Mouse (Mus musculus) kidney, adult 2 months (tissue): ENCODE results near the gene Gm29797. TPM values are rescaled to one million over a fixed set of nuclear protein-coding genes. Genes with fewer than 3 reads are reported as not detected.

ENCODE experiments used
- DNase-seq: peaks from one replicate; pipeline ENCODE4 v3.0.0; 2021
- H3K27ac ChIP-seq: fragments of 200-500 bp; 2 replicates; pipeline ENCODE4 v1.5.1; 2012; ENCODE audit warnings: low read depth, low read length, control low read depth, inconsistent platforms; ENCODE audit not compliant: insufficient read depth
- H3K27me3 ChIP-seq: fragments of 200-500 bp; replicated peaks from 2 replicates; pipeline ENCODE4 v1.6.1; 2012; ENCODE audit warnings: mild to moderate bottlenecking, moderate library complexity, low read length, inconsistent platforms; ENCODE audit not compliant: control insufficient read depth, insufficient read depth
- H3K36me3 ChIP-seq: fragments of 200-500 bp; 2 replicates; pipeline ENCODE4 v1.6.1; 2012; ENCODE audit warnings: mild to moderate bottlenecking, moderate library complexity, low read length, inconsistent platforms; ENCODE audit not compliant: control insufficient read depth, insufficient read depth
- H3K4me1 ChIP-seq: fragments of 200-500 bp; 2 replicates; pipeline ENCODE4 v1.6.1; 2011; ENCODE audit warnings: low read length; ENCODE audit not compliant: control insufficient read depth, insufficient read depth
- H3K4me3 ChIP-seq: fragments of 200-500 bp; 2 replicates; pipeline ENCODE4 v1.5.1; 2011; ENCODE audit warnings: mild to moderate bottlenecking, low read depth, low read length, control low read depth; ENCODE audit not compliant: insufficient read depth
- CTCF ChIP-seq: fragments of 200-500 bp; conservative IDR thresholded peaks from 2 replicates; pipeline ENCODE4 v1.5.1; 2011; ENCODE audit warnings: low read depth, mild to moderate bottlenecking, control low read depth, low read length, moderate library complexity, mixed read lengths; ENCODE audit not compliant: insufficient read depth, insufficient read length
- POLR2A ChIP-seq: fragments of 200-500 bp; IDR thresholded peaks from one replicate; pipeline ENCODE4 v1.6.1; 2011; ENCODE audit warnings: low read depth, low read length, control low read depth
- WGBS: fragments of 180-500 bp; shearing (Covaris S2); methylation state at CpG from one replicate; pipeline ENCODE4 v1.1.7; 2018; 5-methylcytosine and 5-hydroxymethylcytosine counted together
- polyA plus RNA-seq: library from polyadenylated mRNA; depleted of rRNA; stranded (reverse); fragments of >200 nt; gene quantifications from 2 replicates; pipeline ENCODE4 v1.2.3, GENCODE M21; 2012

Gene Gm29797
- polyA plus RNA-seq, 1 experiment = 0.11 TPM

- WGBS = 7% methylated on average over 9 of the region's 9 CpGs
- H3K4me3 ChIP-seq = no peak overlapping the region
- DNase-seq = peak; percentile 94
- peaks cover 4% of the 10 kb centered on the region; the same call in 1 of the 2 replicates for H3K4me1 ChIP-seq
- TF ChIP-seq POLR2A (no peak), CTCF (peak; percentile 87)
- no peaks in the 10 kb centered on the region for H3K27me3 ChIP-seq
- peak overlapping the region; percentile 33; the same call in 1 of the 2 replicates for H3K27ac ChIP-seq
- H3K36me3 ChIP-seq = peaks cover 2% of the 10 kb centered on the region; the same call in 1 of the 2 replicates
These were observed 2.8 kb downstream of the Gm29797 start for GRCm38 (mm10) chr2:181659609-181660055.

DNA sequence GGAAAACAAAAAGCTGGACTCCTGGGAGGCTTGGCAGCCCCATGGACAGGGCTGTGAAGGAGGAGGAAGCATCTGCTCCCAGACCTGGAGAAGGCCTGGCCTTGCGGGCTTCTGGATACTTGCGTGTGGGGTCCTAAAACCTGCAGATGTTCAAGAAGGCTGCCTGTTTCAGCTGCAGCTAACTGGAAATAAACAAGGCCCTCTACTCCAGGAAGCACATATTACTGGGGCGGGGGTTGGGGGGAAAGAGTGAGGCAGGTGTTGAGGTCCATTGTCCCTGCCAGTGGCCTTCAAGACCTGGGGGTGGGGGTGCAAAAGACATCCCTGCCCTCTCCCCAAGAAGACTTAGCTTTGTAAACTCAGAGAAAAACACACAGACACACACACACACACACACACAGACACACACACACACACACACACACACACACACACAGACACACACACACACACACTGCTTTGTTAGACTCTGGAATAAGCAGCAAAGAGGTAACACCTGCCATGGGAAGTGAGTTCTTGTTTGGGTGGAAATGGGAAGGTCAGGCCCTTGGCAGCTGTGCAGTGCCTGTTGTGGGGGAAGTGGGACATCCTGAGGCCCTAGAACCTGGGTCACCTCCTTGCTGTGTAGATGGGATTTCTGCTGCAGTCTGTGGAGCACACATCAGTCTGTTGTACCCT, 5.9 kb downstream of the Gm29797 start:
- Histone ChIP-seq H3K27me3 (no peaks in the 10 kb centered on the region), H3K4me3 (no peak overlapping the region), H3K27ac (peak overlapping the region; percentile 84), H3K36me3 (no peaks in the 10 kb centered on the region), H3K4me1 (peaks cover 4% of the 10 kb centered on the region; the same call in 1 of the 2 replicates)
- DNase-seq = peak; percentile 79
- TF ChIP-seq POLR2A = no peak
- 69% methylated on average over 3 of the region's 3 CpGs for WGBS

DNA sequence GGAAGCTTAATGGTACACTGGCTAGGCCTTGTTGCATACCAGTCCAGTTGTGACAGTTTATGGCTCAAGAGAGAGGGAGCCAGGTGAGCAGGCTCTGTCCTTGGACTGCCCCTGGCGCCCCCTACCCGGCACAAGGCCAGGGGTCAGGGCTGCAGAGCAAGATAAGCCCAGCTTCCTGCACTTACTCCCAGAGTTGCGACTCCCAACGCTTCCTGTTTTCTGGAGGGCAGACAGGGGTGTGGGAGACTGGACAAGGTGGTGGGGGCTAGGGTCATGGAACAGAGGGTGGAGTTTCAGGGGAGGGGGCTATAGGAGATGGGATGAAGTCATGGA, 6.4 kb downstream of the Gm29797 start:
- H3K4me3 ChIP-seq = no peak overlapping the region
- no peak for TF ChIP-seq POLR2A
- no peaks in the 10 kb centered on the region for H3K36me3 ChIP-seq
- no peaks in the 10 kb centered on the region for H3K27me3 ChIP-seq
- H3K27ac ChIP-seq = peak overlapping the region; percentile 84
- 36% methylated on average over 4 of the region's 4 CpGs for WGBS
- peak; percentile 88 for DNase-seq
- peaks cover 4% of the 10 kb centered on the region; the same call in 1 of the 2 replicates for H3K4me1 ChIP-seq

DNA sequence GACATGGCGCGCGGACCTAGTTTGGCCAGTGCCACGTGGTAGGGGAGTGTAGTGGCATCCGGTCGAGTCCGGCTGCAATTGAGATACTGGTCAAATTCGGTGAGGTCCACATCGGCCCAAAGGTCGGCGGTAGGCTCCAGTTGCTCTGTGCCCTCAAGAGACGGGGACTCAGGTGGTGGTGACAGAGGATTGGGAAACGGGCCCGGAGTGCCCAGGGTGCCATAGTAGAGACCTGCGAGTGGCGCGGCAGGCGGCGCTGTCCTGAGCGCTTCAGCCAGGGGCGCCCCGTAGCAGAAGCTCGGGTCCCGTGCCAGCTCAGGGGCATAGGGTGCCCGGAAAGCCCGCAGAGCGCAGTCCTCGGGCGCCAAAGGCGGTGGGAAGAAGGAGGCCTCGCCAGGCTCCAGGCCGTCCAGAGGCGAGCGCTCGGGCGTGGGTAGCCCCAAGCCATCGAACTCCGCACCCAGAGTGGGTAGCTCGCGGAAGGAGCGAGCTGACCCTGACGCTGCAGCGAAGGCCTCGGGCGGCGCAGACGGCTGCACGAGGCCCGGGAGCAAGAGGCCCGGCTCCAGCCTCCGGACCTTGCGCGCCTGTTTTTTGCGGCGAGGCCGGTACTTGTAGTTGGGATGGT, 13.6 kb downstream of the Gm29797 start:
- TF ChIP-seq CTCF = 0 out of 2 replicates have a peak, but pooled peaks have one; percentile 1
- no peak for TF ChIP-seq POLR2A
- Histone ChIP-seq H3K27me3 (no peaks in the 10 kb centered on the region; the same call in 1 of the 2 replicates), H3K4me1 (no peaks in the 10 kb centered on the region), H3K36me3 (no peaks in the 10 kb centered on the region), H3K27ac (peak overlapping the region; percentile 66; the same call in 1 of the 2 replicates), H3K4me3 (peak overlapping the region; percentile 30)
- WGBS = 5% methylated on average over 56 of the region's 56 CpGs
- DNase-seq = peak; percentile 43

- Histone ChIP-seq H3K4me1 (no peaks in the 10 kb centered on the region), H3K36me3 (no peaks in the 10 kb centered on the region), H3K27me3 (no peaks in the 10 kb centered on the region; the same call in 1 of the 2 replicates), H3K27ac (peak overlapping the region; percentile 66), H3K4me3 (peak overlapping the region; percentile 30)
- WGBS = under 1% methylated on average over 41 of the region's 41 CpGs
- DNase-seq = no peak
- TF ChIP-seq CTCF = no peak
- no peak for TF ChIP-seq POLR2A
These were observed 14.1 kb downstream of the Gm29797 start for GRCm38 (mm10) chr2:181670913-181671311.

- Histone ChIP-seq H3K4me1 (no peaks in the 10 kb centered on the region), H3K27me3 (no peaks in the 10 kb centered on the region; the same call in 1 of the 2 replicates), H3K4me3 (peak within 1 kb of the TSS; percentile 34), H3K27ac (peak within 1 kb of the TSS; percentile 66), H3K36me3 (no peaks in the 10 kb centered on the region)
- peak; percentile 96 for TF ChIP-seq POLR2A
- no peak for TF ChIP-seq CTCF
- WGBS = 1% methylated on average over 43 of the region's 43 CpGs
- DNase-seq = peak; percentile 85
These were observed 14.5 kb downstream of the Gm29797 start, which contains the start of gene Sox18 for GRCm38 (mm10) chr2:181671326-181671725. Gene Sox18 (minus strand): TSS chr2:181671640.

DNA sequence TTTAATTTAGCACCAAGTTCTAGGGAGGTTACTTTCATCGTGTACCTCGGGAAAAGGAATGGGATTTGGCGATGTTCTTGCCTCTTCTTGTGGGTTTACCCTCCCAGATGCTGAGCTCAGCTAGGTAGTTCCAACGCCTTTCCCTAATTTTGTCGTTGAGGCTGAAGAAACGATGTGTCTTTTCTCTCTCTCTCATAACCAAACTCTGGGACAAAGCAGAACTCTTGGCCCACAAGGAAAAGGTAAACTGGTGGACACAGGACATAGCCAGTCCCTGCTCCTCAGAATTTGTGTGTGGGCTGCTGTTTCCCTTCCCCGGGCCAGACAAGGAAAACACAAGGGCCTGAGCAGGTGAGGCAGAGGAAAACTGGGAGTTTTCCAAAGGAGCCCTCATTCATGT, 15.2 kb downstream of the Gm29797 start:
- Histone ChIP-seq H3K4me1 (no peaks in the 10 kb centered on the region), H3K27ac (peak overlapping the region; percentile 59; the same call in 1 of the 2 replicates), H3K36me3 (no peaks in the 10 kb centered on the region), H3K27me3 (no peaks in the 10 kb centered on the region; the same call in 1 of the 2 replicates), H3K4me3 (peak overlapping the region; percentile 34; the same call in 1 of the 2 replicates)
- TF ChIP-seq POLR2A (no peak), CTCF (no peak)
- 34% methylated on average over 7 of the region's 7 CpGs for WGBS
- no peak for DNase-seq
